ENCODE assay signal across 10 mouse cellular contexts in genomic region chr6:52428489-52429203, GRCm38 (mm10).
DNase-seq lines count a peak whose midpoint lies in the region; ATAC-seq lines count a peak whose summit lies in the region.
"Had no signal": no experiment of that assay in that cellular context is flagged by ENCODE, and none has a peak within 500 bp of the region (broad histone marks: within the 10 kb centered on the region; RNA-seq: fewer than 3 reads in every experiment).

No protein-coding gene starts in this region.

- 0 out of 2 replicates have a peak overlapping the region, but pooled peaks have one; percentile 8 for H3K4me2 ChIP-seq in heart, embryonic 15.5 days
- H3K4me2 ChIP-seq in heart, embryonic 11.5 days, result no peak overlapping the region
- H3K4me2 ChIP-seq: liver, embryonic 15.5 days; midbrain, embryonic 15.5 days had no signal

- 32% methylated on average over 11 of the region's 11 CpGs for WGBS in heart, embryonic 15.5 days
- 53% methylated on average over 11 of the region's 11 CpGs for WGBS in heart, embryonic 11.5 days (ENCODE audit: insufficient replicate concordance)

- DNase-seq in left cerebral cortex, postnatal 4 days, result peak; percentile 45
- no peak for DNase-seq in left cerebral cortex, adult 18-20 months (ENCODE audit: low spot score in 2 of 2)
- peak; percentile 53 for DNase-seq in adipocyte (ENCODE audit: low spot score)
- DNase-seq in lung, postnatal 4 days, result peak; percentile 44 to 64
- DNase-seq in urinary bladder, postnatal 14 days (ENCODE audit: low spot score), result no peak
- DNase-seq in spleen, postnatal 14 days (ENCODE audit: low spot score in 2 of 2), result no peak

- no peaks in the 10 kb centered on the region for H3K27me3 ChIP-seq in heart, embryonic 15.5 days
- H3K27me3 ChIP-seq in heart, embryonic 11.5 days (ENCODE audit: control insufficient read depth, insufficient read depth, low read length), result no peaks in the 10 kb centered on the region
- H3K27me3 ChIP-seq: liver, embryonic 15.5 days; midbrain, embryonic 15.5 days had no signal

- no peak overlapping the region for H3K9ac ChIP-seq in heart, embryonic 15.5 days
- no peak overlapping the region for H3K9ac ChIP-seq in heart, embryonic 11.5 days (ENCODE audit: low read depth, low read length)
- H3K9ac ChIP-seq: liver, embryonic 15.5 days; midbrain, embryonic 15.5 days had no signal

- no peak overlapping the region for H3K4me3 ChIP-seq in heart, embryonic 15.5 days
- no peak overlapping the region for H3K4me3 ChIP-seq in heart, embryonic 11.5 days (ENCODE audit: low read depth, low read length)
- H3K4me3 ChIP-seq: liver, embryonic 15.5 days; midbrain, embryonic 15.5 days had no signal

- H3K27ac ChIP-seq in heart, embryonic 15.5 days, result no peak overlapping the region
- H3K27ac ChIP-seq in heart, embryonic 11.5 days (ENCODE audit: low read depth, low read length), result no peak overlapping the region
- H3K27ac ChIP-seq: liver, embryonic 15.5 days; midbrain, embryonic 15.5 days had no signal

- H3K9me3 ChIP-seq in heart, embryonic 15.5 days (replicated peaks), result no peaks in the 10 kb centered on the region
- H3K9me3 ChIP-seq in heart, embryonic 11.5 days (replicated peaks; ENCODE audit: control insufficient read depth, low read length), result no peaks in the 10 kb centered on the region
- H3K9me3 ChIP-seq: liver, embryonic 15.5 days; midbrain, embryonic 15.5 days had no signal

- H3K36me3 ChIP-seq in heart, embryonic 15.5 days, result no peaks in the 10 kb centered on the region
- H3K36me3 ChIP-seq in heart, embryonic 11.5 days (ENCODE audit: control insufficient read depth, insufficient read depth, low read length), result no peaks in the 10 kb centered on the region
- H3K36me3 ChIP-seq: liver, embryonic 15.5 days; midbrain, embryonic 15.5 days had no signal

- H3K4me1 ChIP-seq in heart, embryonic 15.5 days (replicated peaks), result no peaks in the 10 kb centered on the region
- H3K4me1 ChIP-seq in heart, embryonic 11.5 days (ENCODE audit: control insufficient read depth, insufficient read depth, low read length), result no peaks in the 10 kb centered on the region
- H3K4me1 ChIP-seq: liver, embryonic 15.5 days; midbrain, embryonic 15.5 days had no signal

- intact Hi-C loops in left cerebral cortex, postnatal 4 days (cut with DNase I), result no loop called here

- 0 out of 2 replicates have a peak, but pooled peaks have one; percentile 27 for ATAC-seq in heart, embryonic 15.5 days (replicated peaks; ENCODE audit: insufficient number of reproducible peaks, insufficient read depth, low FRiP score, low read depth)
- no peak for ATAC-seq in heart, embryonic 11.5 days (replicated peaks; ENCODE audit: insufficient number of reproducible peaks, low FRiP score, low TSS enrichment)
- ATAC-seq: midbrain, embryonic 15.5 days had no signal

Comparison
In these comparisons a context has a peak if more than half of its experiments do, and no peak if none do; other contexts are left out.
1. DNase-seq: peak in left cerebral cortex, postnatal 4 days (single experiment), adipocyte (single experiment) and lung, postnatal 4 days (2 of 2); none in left cerebral cortex, adult 18-20 months (0 of 2), urinary bladder, postnatal 14 days (single experiment) and spleen, postnatal 14 days (0 of 2).